Mouse (Mus musculus): ENCODE data around the gene Ank. TPM values are rescaled to one million over a fixed set of nuclear protein-coding genes. Genes with fewer than 3 reads are reported as not detected.

The Ank gene
- total and polyA plus RNA-seq, 3 experiments, result 0.04 to 0.15 TPM; not detected in 1

DNA sequence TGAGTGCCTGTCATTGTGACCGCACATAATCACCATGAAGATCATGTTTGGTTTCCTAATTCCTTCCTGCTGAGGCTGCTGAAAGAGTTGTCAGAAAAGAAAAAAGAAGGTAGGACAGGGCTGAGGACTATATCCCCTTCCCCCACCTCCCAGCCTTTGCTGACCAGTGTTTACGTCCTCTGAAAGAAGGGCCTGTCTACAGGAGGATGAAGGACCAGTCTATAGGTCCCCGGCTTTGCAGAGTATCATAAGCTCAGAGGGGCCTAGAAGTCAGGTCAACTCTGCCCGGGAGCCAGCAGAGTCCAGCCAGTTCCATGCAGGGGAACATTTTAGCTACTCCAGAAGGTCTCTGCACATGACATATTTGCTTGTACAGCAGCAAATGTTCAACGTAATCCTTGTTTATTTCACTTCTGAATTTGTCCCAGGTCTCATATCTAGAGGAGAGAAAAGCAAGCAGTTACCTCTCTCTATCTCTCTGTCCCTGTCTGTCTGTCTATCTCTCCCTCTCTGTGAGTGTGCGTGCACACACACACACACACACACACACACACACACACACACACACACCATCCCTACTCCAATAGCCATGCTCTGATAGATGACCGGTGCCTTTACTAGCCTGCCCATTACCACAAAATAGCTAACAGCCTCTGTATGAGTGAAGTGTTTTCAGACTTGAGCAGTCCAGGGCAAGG is 31.0 kb downstream of the Ank start:
- H3K79me2 ChIP-seq (ENCODE audit: control insufficient read depth, insufficient read depth, low read length, poor library complexity), result no peaks in the 10 kb centered on the region
- no peaks in the 10 kb centered on the region for H3K27me3 ChIP-seq (ENCODE audit: control insufficient read depth in 1 of 2, insufficient read depth in 2 of 2, low read length in 2 of 2)
- TF ChIP-seq TAL1 (IDR thresholded peaks at IDR 0.05; ENCODE audit: low read length) (no peak), UBTF (IDR thresholded peaks at IDR 0.05; ENCODE audit: borderline replicate concordance, insufficient read depth, low read depth, low read length) (no peak), CHD1 (IDR thresholded peaks at IDR 0.05; ENCODE audit: low read depth, low read length) (no peak), CTCF (IDR thresholded peaks at IDR 0.05 in 2 of 3, conservative IDR thresholded peaks at IDR 0.05 in 1 of 3; ENCODE audit: control insufficient read depth in 1 of 3, insufficient read depth in 1 of 3, low read depth in 2 of 3, low read length in 3 of 3, poor library complexity in 1 of 3, severe bottlenecking in 1 of 3) (no peak), SIN3A (IDR thresholded peaks at IDR 0.05; ENCODE audit: low read length) (no peak), TBP (IDR thresholded peaks at IDR 0.05; ENCODE audit: low read depth, low read length) (no peak), NRF1 (IDR thresholded peaks at IDR 0.05; ENCODE audit: insufficient read depth, low read depth, low read length, poor library complexity, severe bottlenecking) (no peak), MYC (IDR thresholded peaks at IDR 0.05; ENCODE audit: low read depth, low read length) (no peak), GABPA (IDR thresholded peaks at IDR 0.05; ENCODE audit: low read depth, low read length) (no peak), ZMIZ1 (IDR thresholded peaks at IDR 0.05; ENCODE audit: low read depth, low read length) (no peak), SMC3 (IDR thresholded peaks at IDR 0.05; ENCODE audit: low read depth, low read length) (no peak), ZKSCAN1 (IDR thresholded peaks at IDR 0.05; ENCODE audit: low read depth, low read length) (no peak), MYB (IDR thresholded peaks at IDR 0.05; ENCODE audit: low read depth, low read length) (no peak)
- no peak overlapping the region for H3K27ac ChIP-seq (ENCODE audit: control insufficient read depth, low read depth, low read length)
- H3K4me1 ChIP-seq (ENCODE audit: control insufficient read depth in 1 of 2, insufficient read depth in 2 of 2, low read length in 2 of 2), result no peaks in the 10 kb centered on the region
- H3K4me3 ChIP-seq (ENCODE audit: control insufficient read depth in 1 of 2, insufficient read depth in 1 of 2, low read depth in 2 of 2, low read length in 2 of 2), result no peak overlapping the region
- H3K9me3 ChIP-seq (replicated peaks; ENCODE audit: insufficient read depth, low read length), result no peaks in the 10 kb centered on the region; the same call in 1 of the 2 replicates
- no peak overlapping the region for H3K9ac ChIP-seq (ENCODE audit: control insufficient read depth, low read depth, low read length, poor library complexity, severe bottlenecking)
- H3K36me3 ChIP-seq (ENCODE audit: control insufficient read depth in 1 of 2, insufficient read depth in 2 of 2, low read length in 2 of 2), result no peaks in the 10 kb centered on the region
- no peak for DNase-seq (ENCODE audit: low read depth, low spot score)

DNA sequence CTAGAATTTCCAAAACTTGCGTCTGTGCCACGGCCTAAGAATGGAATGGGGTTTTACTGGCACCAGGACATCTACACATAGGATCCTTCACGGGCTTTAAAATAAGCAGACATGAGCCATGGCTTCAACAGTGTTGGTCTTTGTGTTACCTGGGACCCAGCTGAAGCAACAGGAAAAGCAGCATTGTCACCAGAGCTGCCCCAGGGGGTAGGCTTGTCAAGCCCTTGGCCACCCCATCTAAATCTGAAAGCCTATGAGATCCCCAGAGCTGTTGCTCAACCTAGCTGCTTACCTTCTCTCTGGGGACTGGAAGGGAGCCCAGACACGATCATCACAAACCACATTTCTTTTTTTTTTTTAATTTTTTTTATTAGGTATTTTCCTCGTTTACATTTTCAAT is 31.6 kb downstream of the Ank start:
- no peak overlapping the region for H3K9ac ChIP-seq (ENCODE audit: control insufficient read depth, low read depth, low read length, poor library complexity, severe bottlenecking)
- no peaks in the 10 kb centered on the region for H3K27me3 ChIP-seq (ENCODE audit: control insufficient read depth in 1 of 2, insufficient read depth in 2 of 2, low read length in 2 of 2)
- TF ChIP-seq MYB (IDR thresholded peaks at IDR 0.05; ENCODE audit: low read depth, low read length) (no peak), POLR2AphosphoS2 (IDR thresholded peaks at IDR 0.05; ENCODE audit: low read length) (no peak), ZMIZ1 (IDR thresholded peaks at IDR 0.05; ENCODE audit: low read depth, low read length) (no peak), TBP (IDR thresholded peaks at IDR 0.05; ENCODE audit: low read depth, low read length) (no peak), EP300 (IDR thresholded peaks at IDR 0.05; ENCODE audit: low read depth in 1 of 2, low read length in 2 of 2) (no peak), MAZ (IDR thresholded peaks at IDR 0.05; ENCODE audit: low read depth, low read length) (no peak), ETS1 (IDR thresholded peaks at IDR 0.05; ENCODE audit: low read depth, low read length) (no peak), KAT2A (conservative IDR thresholded peaks at IDR 0.05; ENCODE audit: low read depth, low read length) (no peak), BHLHE40 (IDR thresholded peaks at IDR 0.05; ENCODE audit: borderline replicate concordance, low read depth, low read length) (no peak), SMC3 (IDR thresholded peaks at IDR 0.05; ENCODE audit: low read depth, low read length) (no peak), ZKSCAN1 (IDR thresholded peaks at IDR 0.05; ENCODE audit: low read depth, low read length) (no peak), TAL1 (IDR thresholded peaks at IDR 0.05; ENCODE audit: low read length) (no peak), CHD1 (IDR thresholded peaks at IDR 0.05; ENCODE audit: low read depth, low read length) (no peak), CTCF (IDR thresholded peaks at IDR 0.05 in 2 of 3, conservative IDR thresholded peaks at IDR 0.05 in 1 of 3; ENCODE audit: control insufficient read depth in 1 of 3, insufficient read depth in 1 of 3, low read depth in 2 of 3, low read length in 3 of 3, poor library complexity in 1 of 3, severe bottlenecking in 1 of 3) (no peak), NRF1 (IDR thresholded peaks at IDR 0.05; ENCODE audit: insufficient read depth, low read depth, low read length, poor library complexity, severe bottlenecking) (no peak), POLR2AphosphoS5 (IDR thresholded peaks at IDR 0.05; ENCODE audit: borderline replicate concordance, low read depth, low read length) (no peak), USF2 (IDR thresholded peaks at IDR 0.05; ENCODE audit: borderline replicate concordance in 1 of 2, insufficient read depth in 1 of 2, low read depth in 1 of 2, low read length in 2 of 2) (no peak), ZNF384 (IDR thresholded peaks at IDR 0.05; ENCODE audit: low read depth, low read length) (no peak), MAFK (IDR thresholded peaks at IDR 0.05; ENCODE audit: borderline replicate concordance, low read depth, low read length) (no peak)
- H3K36me3 ChIP-seq (ENCODE audit: control insufficient read depth in 1 of 2, insufficient read depth in 2 of 2, low read length in 2 of 2), result no peaks in the 10 kb centered on the region
- no peak overlapping the region for H3K4me3 ChIP-seq (ENCODE audit: control insufficient read depth in 1 of 2, insufficient read depth in 1 of 2, low read depth in 2 of 2, low read length in 2 of 2)
- no peak overlapping the region for H3K27ac ChIP-seq (ENCODE audit: control insufficient read depth, low read depth, low read length)
- no peaks in the 10 kb centered on the region; the same call in 1 of the 2 replicates for H3K9me3 ChIP-seq (replicated peaks; ENCODE audit: insufficient read depth, low read length)
- DNase-seq (ENCODE audit: low read depth, low spot score), result no peak
- H3K4me1 ChIP-seq (ENCODE audit: control insufficient read depth in 1 of 2, insufficient read depth in 2 of 2, low read length in 2 of 2), result no peaks in the 10 kb centered on the region
- H3K79me2 ChIP-seq (ENCODE audit: control insufficient read depth, insufficient read depth, low read length, poor library complexity), result no peaks in the 10 kb centered on the region

Measured in MEL (cell line).